Mouse (Mus musculus) E14TG2a.4 (cell line): ENCODE results near the gene Rpa1.
"Not testable (repeated sequence)": the region's sequence is repeated elsewhere in the genome, so short reads cannot be mapped to it uniquely, and the experiment has no call there.

ENCODE experiments used
- H3K27me3 ChIP-seq: 2 replicates; pipeline ENCODE4 v1.6.1; 2014; ENCODE audit warnings: low read length, control low read depth; ENCODE audit not compliant: insufficient read depth
- H3K36me3 ChIP-seq: 2 replicates; pipeline ENCODE4 v1.6.1; 2014; ENCODE audit warnings: low read length, control low read depth; ENCODE audit not compliant: insufficient read depth
- H3K4me1 ChIP-seq: replicated peaks from 2 replicates; pipeline ENCODE4 v1.6.1; 2014; ENCODE audit warnings: low read depth, low read length, control low read depth
- H3K4me3 ChIP-seq: replicated peaks from 2 replicates; pipeline ENCODE4 v1.5.1; 2014; ENCODE audit warnings: mild to moderate bottlenecking, low read length
- H3K9me3 ChIP-seq: 2 replicates; pipeline ENCODE4 v1.6.1; 2014; ENCODE audit warnings: low read length, control low read depth
- CTCF ChIP-seq: conservative IDR thresholded peaks from 2 replicates; pipeline ENCODE4 v1.5.1; 2014; ENCODE audit warnings: low read length
- NANOG ChIP-seq: IDR thresholded peaks from 2 replicates; pipeline ENCODE4 v1.6.1; 2014; ENCODE audit warnings: borderline replicate concordance, low read length, mixed read lengths
- POU5F1 ChIP-seq: IDR thresholded peaks from 2 replicates; pipeline ENCODE4 v1.6.1; 2014; ENCODE audit warnings: low read length, borderline replicate concordance

Rpa1 gene

GRCm38 (mm10) chr11:75310813-75311212 lies 37.3 kb downstream of the Rpa1 start:
- Histone ChIP-seq H3K36me3 (peaks cover 99% of the 10 kb centered on the region), H3K9me3 (no peaks in the 10 kb centered on the region), H3K4me1 (peaks cover 44% of the 10 kb centered on the region), H3K4me3 (no peak overlapping the region), H3K27me3 (no peaks in the 10 kb centered on the region)
- TF ChIP-seq NANOG (no peak), POU5F1 (no peak), CTCF (no peak)

- H3K36me3 ChIP-seq: peaks cover 99% of the 10 kb centered on the region
- H3K4me3 ChIP-seq: no peak overlapping the region
- no peaks in the 10 kb centered on the region for H3K27me3 ChIP-seq
- TF ChIP-seq CTCF (no peak), NANOG (no peak), POU5F1 (no peak)
- no peaks in the 10 kb centered on the region for H3K9me3 ChIP-seq
- peaks cover 35% of the 10 kb centered on the region for H3K4me1 ChIP-seq
Observed at GRCm38 (mm10) chr11:75308650-75309049, 39.5 kb downstream of the Rpa1 start.

DNA sequence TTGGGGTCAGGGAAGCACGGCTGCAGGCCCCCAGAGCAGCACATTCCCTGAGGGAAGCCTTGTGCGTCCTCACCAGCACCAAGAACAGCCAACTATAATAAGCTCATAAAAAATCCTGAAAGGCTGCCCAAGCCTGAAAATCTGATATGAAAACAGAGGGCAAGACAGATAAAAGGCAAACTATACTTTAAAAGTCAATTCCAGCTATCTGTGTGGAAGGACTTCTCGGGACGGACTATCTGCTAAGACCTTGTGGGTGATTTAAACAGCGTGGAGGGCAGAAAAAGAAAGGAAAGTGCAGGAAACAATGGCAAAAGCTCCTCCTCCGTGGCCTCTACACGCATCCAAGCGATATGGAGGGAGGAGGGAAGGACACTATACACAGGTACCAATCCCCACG lies 43.3 kb downstream of the Rpa1 start:
- TF ChIP-seq POU5F1 (no peak), CTCF (no peak), NANOG (no peak)
- Histone ChIP-seq H3K4me3 (no peak overlapping the region), H3K9me3 (no peaks in the 10 kb centered on the region), H3K27me3 (no peaks in the 10 kb centered on the region), H3K36me3 (peaks cover 99% of the 10 kb centered on the region), H3K4me1 (peaks cover 31% of the 10 kb centered on the region)

DNA sequence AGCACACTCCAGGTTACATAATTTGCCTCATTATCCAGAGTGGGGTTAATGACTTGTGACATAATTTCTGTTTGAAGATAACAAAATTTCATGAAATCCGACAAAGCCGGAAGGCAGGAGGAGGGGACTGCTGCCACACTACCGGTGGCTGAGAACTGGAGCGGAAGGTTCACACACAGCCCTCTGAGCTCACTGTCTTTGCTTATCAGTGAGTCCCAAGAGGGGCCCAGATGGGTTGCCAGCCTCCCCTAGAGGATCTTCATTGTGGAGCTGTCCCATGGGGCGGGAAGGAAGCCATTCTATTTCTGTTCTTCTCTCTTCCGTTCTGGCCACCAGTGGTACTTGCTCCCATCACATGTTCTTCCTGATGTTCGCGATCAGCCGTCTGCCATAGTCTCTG lies 47.2 kb downstream of the Rpa1 start:
- H3K36me3 ChIP-seq: peaks cover 77% of the 10 kb centered on the region
- no peak overlapping the region for H3K4me3 ChIP-seq
- H3K4me1 ChIP-seq: peaks cover 2% of the 10 kb centered on the region; the same call in 1 of the 2 replicates
- TF ChIP-seq NANOG (no peak), CTCF (no peak), POU5F1 (no peak)
- H3K9me3 ChIP-seq: no peaks in the 10 kb centered on the region
- no peaks in the 10 kb centered on the region for H3K27me3 ChIP-seq

GRCm38 (mm10) chr11:75299786-75300185 lies 48.3 kb downstream of the Rpa1 start:
- TF ChIP-seq NANOG (no peak), CTCF (no peak), POU5F1 (no peak)
- H3K9me3 ChIP-seq: no peaks in the 10 kb centered on the region
- peaks cover 7% of the 10 kb centered on the region; the same call in 1 of the 2 replicates for H3K27me3 ChIP-seq
- H3K4me3 ChIP-seq: no peak overlapping the region
- H3K4me1 ChIP-seq: 0 out of 2 replicates have a peak, but pooled peaks cover 2% of the 10 kb centered on the region
- peaks cover 65% of the 10 kb centered on the region for H3K36me3 ChIP-seq

DNA sequence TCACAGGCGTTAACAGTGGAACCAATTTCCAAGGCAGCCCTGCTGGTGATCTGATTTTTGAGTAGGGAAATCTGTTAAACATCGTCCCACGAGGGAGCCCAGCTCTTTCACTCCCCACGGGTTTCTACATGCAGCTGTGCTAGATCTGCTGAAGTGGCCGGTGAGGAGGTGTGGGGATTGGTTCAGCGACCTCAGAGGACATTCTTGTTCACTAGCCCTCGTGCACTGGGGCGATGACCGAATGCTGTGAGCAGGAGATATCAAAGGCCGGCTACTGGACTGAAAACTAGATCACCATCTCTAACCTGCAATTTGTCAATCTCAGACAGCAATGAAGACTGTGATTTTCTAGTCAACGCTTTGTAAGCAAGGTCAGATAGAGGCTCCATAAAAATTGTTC lies 49.6 kb downstream of the Rpa1 start:
- H3K4me3 ChIP-seq: no peak overlapping the region
- TF ChIP-seq CTCF (no peak), NANOG (no peak), POU5F1 (no peak)
- H3K4me1 ChIP-seq: peaks cover 14% of the 10 kb centered on the region
- peaks cover 53% of the 10 kb centered on the region for H3K36me3 ChIP-seq
- peaks cover 20% of the 10 kb centered on the region for H3K27me3 ChIP-seq
- no peaks in the 10 kb centered on the region for H3K9me3 ChIP-seq

- no peak for TF ChIP-seq CTCF
- no peak for TF ChIP-seq POU5F1
- TF ChIP-seq NANOG: no peak
- H3K36me3 ChIP-seq: peaks cover 44% of the 10 kb centered on the region
- no peak overlapping the region for H3K4me3 ChIP-seq
- peaks cover 23% of the 10 kb centered on the region for H3K4me1 ChIP-seq
- H3K9me3 ChIP-seq: no peaks in the 10 kb centered on the region
- peaks cover 28% of the 10 kb centered on the region for H3K27me3 ChIP-seq
Observed at GRCm38 (mm10) chr11:75297631-75298030, 50.5 kb downstream of the Rpa1 start.

- Histone ChIP-seq H3K4me1 (peaks cover 34% of the 10 kb centered on the region), H3K9me3 (no peaks in the 10 kb centered on the region), H3K36me3 (peaks cover 33% of the 10 kb centered on the region), H3K27me3 (peaks cover 40% of the 10 kb centered on the region), H3K4me3 (no peak overlapping the region)
- no peak for TF ChIP-seq CTCF
- TF ChIP-seq POU5F1: no peak
- no peak for TF ChIP-seq NANOG
Observed at GRCm38 (mm10) chr11:75296406-75297005, 51.6 kb downstream of the Rpa1 start.

GRCm38 (mm10) chr11:75295534-75295933 lies 52.6 kb downstream of the Rpa1 start:
- H3K9me3 ChIP-seq, H3K4me3 ChIP-seq: not testable (repeated sequence)
- H3K27me3 ChIP-seq: peaks cover 45% of the 10 kb centered on the region
- peaks cover 40% of the 10 kb centered on the region for H3K4me1 ChIP-seq
- peaks cover 23% of the 10 kb centered on the region for H3K36me3 ChIP-seq
